Mouse (Mus musculus): ENCODE measurements at regions not wholly inside any gene's neighbourhood (a gene's known extent, or its start where the extent isn't known, plus 50 kb on each side); places are given as distances from the start of the nearest gene placed in this dataset.

- in situ Hi-C loops (cut with MboI; ENCODE audit: low pct_unique_long_range_greater_than_20kb), result loop anchor here (25.0 kb wide), 1 partner anchor 645 kb away; no protein-coding TSS in a partner anchor
- ATAC-seq, result no peak
- POLR2A ChIA-PET, result no interaction called here
- DNase-seq (ENCODE audit: low read depth, low spot score), result no peak
- CTCF ChIA-PET, result no interaction called here
- no peak for TF ChIP-seq CTCF (IDR thresholded peaks at IDR 0.05)
- H3K27me3 ChIP-seq, result peaks cover 40% of the 10 kb centered on the region
Measured at GRCm38 (mm10) chr5:35332001-35332400, 53.9 kb downstream of the Adra2c start.

GRCm38 (mm10) chr5:35334416-35335059, 54.4 kb upstream of the Hmx1 start:
- ATAC-seq (no peak), DNase-seq (ENCODE audit: low read depth, low spot score) (no peak)
- H3K27me3 ChIP-seq, result peaks cover 44% of the 10 kb centered on the region
- CTCF ChIA-PET, result no interaction called here
- POLR2A ChIA-PET, result no interaction called here
- in situ Hi-C loops (cut with MboI; ENCODE audit: low pct_unique_long_range_greater_than_20kb), result loop anchor here (25.0 kb wide), 1 partner anchor 647 kb away; no protein-coding TSS in a partner anchor
- no peak for TF ChIP-seq CTCF (IDR thresholded peaks at IDR 0.05)

GRCm38 (mm10) chr5:35335081-35335480, 53.8 kb upstream of the Hmx1 start:
- in situ Hi-C loops (cut with MboI; ENCODE audit: low pct_unique_long_range_greater_than_20kb), result loop anchor here (25.0 kb wide), 1 partner anchor 648 kb away; no protein-coding TSS in a partner anchor
- no peak for ATAC-seq
- no peak for DNase-seq (ENCODE audit: low read depth, low spot score)
- ChIA-PET POLR2A (no interaction called here), CTCF (no interaction called here)
- H3K27me3 ChIP-seq, result peaks cover 44% of the 10 kb centered on the region
- no peak for TF ChIP-seq CTCF (IDR thresholded peaks at IDR 0.05)
